Mouse (Mus musculus): Measurements from ENCODE around the gene Wnt2.
A peak's percentile ranks its signal among the peaks of the same experiment; 100 is the strongest.

The Wnt2 gene

GRCm38 (mm10) chr6:18029746-18030656 is at the start of gene Wnt2:
TSS of gene Wnt2 (minus strand) at chr6:18030585.
- DNase-seq (ENCODE audit: inconsistent ontology term): peak; percentile 72

GRCm38 (mm10) chr6:18078615-18079014 is 48.2 kb upstream of the Wnt2 start:
- peak; percentile 42 for DNase-seq (ENCODE audit: inconsistent ontology term)

GRCm38 (mm10) chr6:18076986-18077385 is 46.6 kb upstream of the Wnt2 start:
- DNase-seq (ENCODE audit: inconsistent ontology term): no peak

- no peak for DNase-seq (ENCODE audit: inconsistent ontology term)
Measured at GRCm38 (mm10) chr6:18076577-18076976, 46.2 kb upstream of the Wnt2 start.

GRCm38 (mm10) chr6:18057899-18058298 is 27.5 kb upstream of the Wnt2 start:
- no peak for DNase-seq (ENCODE audit: inconsistent ontology term)

- DNase-seq (ENCODE audit: inconsistent ontology term): no peak
Measured at GRCm38 (mm10) chr6:18051702-18052101, 21.3 kb upstream of the Wnt2 start.

- DNase-seq (ENCODE audit: inconsistent ontology term): no peak
Measured at GRCm38 (mm10) chr6:18044299-18044698, 13.9 kb upstream of the Wnt2 start.

- no peak for DNase-seq (ENCODE audit: inconsistent ontology term)
Measured at GRCm38 (mm10) chr6:18043172-18043571, 12.8 kb upstream of the Wnt2 start.

- no peak for DNase-seq (ENCODE audit: inconsistent ontology term)
Measured at GRCm38 (mm10) chr6:18032271-18032670, 1.9 kb upstream of the Wnt2 start.

- peak; percentile 93 for DNase-seq (ENCODE audit: inconsistent ontology term)
Measured at GRCm38 (mm10) chr6:18031509-18032010, 1.2 kb upstream of the Wnt2 start.

GRCm38 (mm10) chr6:18030868-18031508 is 603 bp upstream of the Wnt2 start:
- no peak for DNase-seq (ENCODE audit: inconsistent ontology term)

GRCm38 (mm10) chr6:18024133-18024794 is 6.1 kb downstream of the Wnt2 start:
- DNase-seq (ENCODE audit: inconsistent ontology term): no peak

- no peak for DNase-seq (ENCODE audit: inconsistent ontology term)
Measured at GRCm38 (mm10) chr6:18013346-18013745, 17.0 kb downstream of the Wnt2 start.

GRCm38 (mm10) chr6:18007356-18007755 is 23.0 kb downstream of the Wnt2 start:
- no peak for DNase-seq (ENCODE audit: inconsistent ontology term)

- DNase-seq (ENCODE audit: inconsistent ontology term): no peak
Measured at GRCm38 (mm10) chr6:18002065-18002464, 28.3 kb downstream of the Wnt2 start.

GRCm38 (mm10) chr6:17998497-17998896 is 31.9 kb downstream of the Wnt2 start:
- no peak for DNase-seq (ENCODE audit: inconsistent ontology term)

GRCm38 (mm10) chr6:17994956-17995790 is 35.2 kb downstream of the Wnt2 start:
- DNase-seq (ENCODE audit: inconsistent ontology term): no peak

GRCm38 (mm10) chr6:17991625-17992024 is 38.8 kb downstream of the Wnt2 start:
- no peak for DNase-seq (ENCODE audit: inconsistent ontology term)

GRCm38 (mm10) chr6:17990173-17991028 is 40.0 kb downstream of the Wnt2 start:
- no peak for DNase-seq (ENCODE audit: inconsistent ontology term)

- no peak for DNase-seq (ENCODE audit: inconsistent ontology term)
Measured at GRCm38 (mm10) chr6:17979361-17979760, 51.0 kb downstream of the Wnt2 start.
